Mouse (Mus musculus) megakaryocyte progenitor cell, adult 5-6 weeks (primary cell): Measurements from ENCODE around the gene Top3a. TPM values are rescaled to one million over a fixed set of nuclear protein-coding genes. Genes with fewer than 3 reads are reported as not detected.

Source experiments
- total RNA-seq, 2 experiments: library from RNA; stranded (forward) in 1 of 2; stranded (reverse) in 1 of 2; fragments of 157-497, 149-512 nt in 1 of 2; fragments of 200-1000 nt in 1 of 2; gene quantifications; 2 replicates each; pipeline versions ENCODE4 v1.2.3 to v1.2.4; 2015 to 2017

Gene Top3a
- total RNA-seq, 2 experiments from 2014 or later, result 13.4 to 21.2 TPM

Other genes with a start within 250 kb of the Top3a start
- 29.8 and 30.5 TPM in 2 replicates for gene Alkbh5, start 241.0 kb downstream of the Top3a start, total RNA-seq (2015)
- gene Alkbh5, start 241.0 kb downstream of the Top3a start, total RNA-seq (2017), result 26.8 and 29.3 TPM in 2 replicates
- gene Llgl1, start 77.6 kb downstream of the Top3a start, total RNA-seq (2015), result 5.4 and 5.6 TPM in 2 replicates
- gene Llgl1, start 77.6 kb downstream of the Top3a start, total RNA-seq (2017), result 4.1 and 6.7 TPM in 2 replicates
- gene Flii, start 50.1 kb downstream of the Top3a start, total RNA-seq (2015), result 62.6 and 80.2 TPM in 2 replicates
- gene Flii, start 50.1 kb downstream of the Top3a start, total RNA-seq (2017), result 133 and 138 TPM in 2 replicates
- 2.2 and 2.4 TPM in 2 replicates for gene Mief2, start 49.0 kb downstream of the Top3a start, total RNA-seq (2015)
- gene Mief2, start 49.0 kb downstream of the Top3a start, total RNA-seq (2017), result 3.8 and 4.6 TPM in 2 replicates
- 31.5 and 36.2 TPM in 2 replicates for gene Smcr8, start 159 bp upstream of the Top3a start, total RNA-seq (2015)
- 12.7 and 16.3 TPM in 2 replicates for gene Smcr8, start 159 bp upstream of the Top3a start, total RNA-seq (2017)
- 36.8 and 39.8 TPM in 2 replicates for gene Shmt1, start 34.4 kb upstream of the Top3a start, total RNA-seq (2015)
- gene Shmt1, start 34.4 kb upstream of the Top3a start, total RNA-seq (2017), result 106 and 129 TPM in 2 replicates
- 14.4 and 15.3 TPM in 2 replicates for gene Dhrs7b, start 53.3 kb upstream of the Top3a start, total RNA-seq (2015)
- 14.2 and 19.3 TPM in 2 replicates for gene Dhrs7b, start 53.3 kb upstream of the Top3a start, total RNA-seq (2017)
- 23.9 and 30.3 TPM in 2 replicates for gene Tmem11, start 101.9 kb upstream of the Top3a start, total RNA-seq (2015)
- gene Tmem11, start 101.9 kb upstream of the Top3a start, total RNA-seq (2017), result 66.9 and 71.3 TPM in 2 replicates
- gene Natd1, start 137.4 kb upstream of the Top3a start, total RNA-seq (2015), result 2.2 and 2.3 TPM in 2 replicates
- gene Natd1, start 137.4 kb upstream of the Top3a start, total RNA-seq (2017), result 0.67 and 0.98 TPM in 2 replicates
- 29.9 and 32.7 TPM in 2 replicates for gene Map2k3, start 154.7 kb upstream of the Top3a start, total RNA-seq (2015)
- gene Map2k3, start 154.7 kb upstream of the Top3a start, total RNA-seq (2017), result 13.5 and 17.5 TPM in 2 replicates
- gene Kcnj12, start 245.2 kb upstream of the Top3a start, total RNA-seq (2015), result not detected in 2 replicates
- not detected in 2 replicates for gene Kcnj12, start 245.2 kb upstream of the Top3a start, total RNA-seq (2017)